Mouse (Mus musculus) CH12.LX (cell line): ENCODE results near the gene Klf3.

ENCODE experiments used
- CHD2 ChIP-seq: IDR thresholded peaks from 2 replicates; pipeline ENCODE4 v1.6.1; 2011; ENCODE audit warnings: low read length, improper control_type of control experiment
- CTCF ChIP-seq, 2 experiments: IDR thresholded peaks in 1 of 2; conservative IDR thresholded peaks in 1 of 2; 2 replicates each; pipeline ENCODE4 v1.5.1; 2011 to 2012; ENCODE audit warnings: low read depth in 2 of 2, low read length in 2 of 2, improper control_type of control experiment in 1 of 2, inconsistent platforms in 1 of 2, mild to moderate bottlenecking in 1 of 2, moderate library complexity in 1 of 2
- EP300 ChIP-seq: IDR thresholded peaks from 2 replicates; pipeline ENCODE4 v1.6.1; 2011; ENCODE audit warnings: low read length, improper control_type of control experiment
- GABPA ChIP-seq: IDR thresholded peaks from 2 replicates; pipeline ENCODE4 v1.6.1; 2012; ENCODE audit warnings: low read depth, low read length, improper control_type of control experiment, inconsistent platforms; ENCODE audit not compliant: insufficient replicate concordance
- KAT2A ChIP-seq: IDR thresholded peaks from 2 replicates; pipeline ENCODE4 v1.6.1; 2012; ENCODE audit warnings: low read length, improper control_type of control experiment, inconsistent platforms; ENCODE audit not compliant: insufficient replicate concordance
- MAX ChIP-seq: IDR thresholded peaks from 2 replicates; pipeline ENCODE4 v1.6.1; 2011; ENCODE audit warnings: low read length, improper control_type of control experiment
- MEF2A ChIP-seq: IDR thresholded peaks from 2 replicates; pipeline ENCODE4 v1.6.1; 2014; ENCODE audit warnings: low read depth, mild to moderate bottlenecking, inconsistent platforms, low read length, improper control_type of control experiment, borderline replicate concordance
- PAX5 ChIP-seq: IDR thresholded peaks from 2 replicates; pipeline ENCODE4 v1.6.1; 2012; ENCODE audit warnings: low read length, inconsistent platforms, mixed read lengths
- POLR2A ChIP-seq: IDR thresholded peaks from 2 replicates; pipeline ENCODE4 v1.6.1; 2011; ENCODE audit warnings: low read depth, mild to moderate bottlenecking, improper control_type of control experiment, low read length
- RCOR1 ChIP-seq: conservative IDR thresholded peaks from 2 replicates; pipeline ENCODE4 v1.6.1; 2012; ENCODE audit warnings: low read depth, mild to moderate bottlenecking, inconsistent platforms, low read length, improper control_type of control experiment
- SIN3A ChIP-seq: IDR thresholded peaks from 2 replicates; pipeline ENCODE4 v1.6.1; 2012; ENCODE audit warnings: low read length, improper control_type of control experiment, inconsistent platforms
- TCF12 ChIP-seq: IDR thresholded peaks from 2 replicates; pipeline ENCODE4 v1.6.1; 2014; ENCODE audit warnings: low read depth, mild to moderate bottlenecking, inconsistent platforms, low read length, improper control_type of control experiment
- UBTF ChIP-seq: IDR thresholded peaks from 2 replicates; pipeline ENCODE4 v1.6.1; 2012; ENCODE audit warnings: low read depth, mild to moderate bottlenecking, inconsistent platforms, low read length, improper control_type of control experiment, moderate library complexity
- USF2 ChIP-seq: conservative IDR thresholded peaks from 2 replicates; pipeline ENCODE4 v1.6.1; 2011; ENCODE audit warnings: low read depth, low read length, improper control_type of control experiment

- TF ChIP-seq CTCF (conservative IDR thresholded peaks at IDR 0.05 in 1 of 2, IDR thresholded peaks at IDR 0.05 in 1 of 2; ENCODE audit: low read depth in 2 of 2, low read length in 2 of 2) (no peak), MAX (no peak), POLR2A (no peak), USF2 (no peak), GABPA (no peak), PAX5 (no peak), SIN3A (no peak), TCF12 (no peak), UBTF (no peak), MEF2A (no peak), RCOR1 (no peak), CHD2 (no peak), KAT2A (no peak), EP300 (no peak)
Measured at GRCm38 (mm10) chr5:64814416-64814815, 11.2 kb downstream of the Klf3 start.
